ENCODE assay signal across 14 mouse cellular contexts in the genomic region with DNA sequence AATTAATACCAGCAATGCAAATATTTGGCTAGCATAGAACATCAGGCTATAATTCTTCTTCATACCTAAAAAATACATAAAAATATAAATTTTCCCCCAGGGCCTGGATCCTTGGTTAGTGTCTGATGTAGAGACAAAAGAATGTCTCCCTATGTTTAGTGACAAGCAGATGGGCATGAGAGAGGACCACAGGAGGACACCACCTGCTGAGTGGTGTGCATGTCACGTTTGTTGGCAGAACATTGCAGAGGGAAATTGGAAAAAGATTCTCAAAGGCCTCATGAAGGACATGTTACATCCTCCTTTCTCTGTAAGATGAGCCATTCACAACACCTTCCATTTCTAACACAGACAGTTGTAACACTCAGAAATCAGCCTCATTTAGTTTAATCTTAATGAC.
"Had no signal": no experiment of that assay in that cellular context is flagged by ENCODE, and none has a peak within 500 bp of the region (broad histone marks: within the 10 kb centered on the region; RNA-seq: fewer than 3 reads in every experiment).

No protein-coding gene starts in this region.

- DNase-seq: kidney, adult 8-10 months; kidney, postnatal 10 days; kidney, postnatal 36 days; layer of hippocampus, postnatal 36 days; liver; lung, adult 18-20 months; lung, postnatal 10 days; lung, postnatal 36 days; midbrain, embryonic 14.5 days; right cerebral cortex, adult 18-20 months; right cerebral cortex, postnatal 14 days; right cerebral cortex, postnatal 4 days; thymus, postnatal 25 days had no signal

- ATAC-seq: liver, embryonic 12.5 days had no signal
